Mouse (Mus musculus) heart, embryonic 14.5 days (tissue): Measurements from ENCODE around the gene Mtg2. TPM values are rescaled to one million over a fixed set of nuclear protein-coding genes. Genes with fewer than 3 reads are reported as not detected.

Source experiments
- ATAC-seq: fragments of 200-750 bp; cut with Nextera tagmentation; 2 replicates; pipeline ENCODE4 v1.8.0; 2017; ENCODE audit warnings: low read depth, moderate TSS enrichment; ENCODE audit not compliant: insufficient number of reproducible peaks, insufficient read depth, low FRiP score
- H3K27ac ChIP-seq, 2 experiments: fragments of 200-500 bp in 1 of 2; fragments of 300-500 bp in 1 of 2; sonication (generic) in 1 of 2; replicated peaks in 1 of 2; 2 replicates each; pipeline ENCODE4 v1.5.1; 2012 to 2014; ENCODE audit warnings: low read depth in 2 of 2, low read length in 2 of 2, control low read depth in 1 of 2, mild to moderate bottlenecking in 1 of 2, mixed read lengths in 1 of 2; ENCODE audit not compliant: control insufficient read depth in 1 of 2, insufficient read depth in 1 of 2
- H3K27me3 ChIP-seq: fragments of 300-500 bp; sonication (generic); 2 replicates; pipeline ENCODE4 v1.6.1; 2014; ENCODE audit warnings: mild to moderate bottlenecking, low read length, control low read depth; ENCODE audit not compliant: control insufficient read depth, insufficient read depth
- H3K36me3 ChIP-seq: fragments of 300-500 bp; sonication (generic); 2 replicates; pipeline ENCODE4 v1.6.1; 2014; ENCODE audit warnings: mild to moderate bottlenecking, control low read depth, low read length, mixed read lengths; ENCODE audit not compliant: control insufficient read depth, insufficient read depth
- H3K4me1 ChIP-seq, 2 experiments: fragments of 200-500 bp in 1 of 2; fragments of 300-500 bp in 1 of 2; sonication (generic) in 1 of 2; 2 replicates each; pipeline ENCODE4 v1.6.1; 2012 to 2014; ENCODE audit warnings: low read length in 2 of 2, control low read depth in 1 of 2, mixed read lengths in 1 of 2; ENCODE audit not compliant: control insufficient read depth in 2 of 2, insufficient read depth in 2 of 2
- H3K4me2 ChIP-seq: fragments of 300-500 bp; sonication (generic); 2 replicates; pipeline ENCODE4 v1.6.1; 2014; ENCODE audit warnings: mild to moderate bottlenecking, low read length
- H3K4me3 ChIP-seq, 2 experiments: fragments of 200-500 bp in 1 of 2; fragments of 300-500 bp in 1 of 2; sonication (generic) in 1 of 2; 2 replicates each; pipeline ENCODE4 v1.5.1; 2012 to 2014; ENCODE audit warnings: low read length in 2 of 2, mild to moderate bottlenecking in 2 of 2, control low read depth in 1 of 2, low read depth in 1 of 2, moderate library complexity in 1 of 2; ENCODE audit not compliant: control insufficient read depth in 1 of 2, insufficient read depth in 1 of 2
- H3K9ac ChIP-seq: fragments of 300-500 bp; sonication (generic); 2 replicates; pipeline ENCODE4 v1.6.1; 2014; ENCODE audit warnings: mild to moderate bottlenecking, low read length
- H3K9me3 ChIP-seq: fragments of 300-500 bp; sonication (generic); 2 replicates; pipeline ENCODE4 v1.6.1; 2016; ENCODE audit warnings: low read length, control low read depth; ENCODE audit not compliant: control insufficient read depth
- WGBS: fragments of 180-500 bp; shearing (Covaris S2); extraction: QIAGEN DNeasy Blood & Tissue Kit; methylation state at CpG from one replicate; pipeline ENCODE4 v1.1.7; 2014; 5-methylcytosine and 5-hydroxymethylcytosine counted together
- polyA plus RNA-seq: library from polyadenylated mRNA; unstranded; fragments of >200 nt; fragmentation: Nextera tagmentation; extraction: Ambion mirVana; gene quantifications from 2 replicates; pipeline ENCODE4 v1.2.1, GENCODE M21; 2014

Gene Mtg2
- polyA plus RNA-seq, 1 experiment from 2014 or later = 27.9 TPM

DNA sequence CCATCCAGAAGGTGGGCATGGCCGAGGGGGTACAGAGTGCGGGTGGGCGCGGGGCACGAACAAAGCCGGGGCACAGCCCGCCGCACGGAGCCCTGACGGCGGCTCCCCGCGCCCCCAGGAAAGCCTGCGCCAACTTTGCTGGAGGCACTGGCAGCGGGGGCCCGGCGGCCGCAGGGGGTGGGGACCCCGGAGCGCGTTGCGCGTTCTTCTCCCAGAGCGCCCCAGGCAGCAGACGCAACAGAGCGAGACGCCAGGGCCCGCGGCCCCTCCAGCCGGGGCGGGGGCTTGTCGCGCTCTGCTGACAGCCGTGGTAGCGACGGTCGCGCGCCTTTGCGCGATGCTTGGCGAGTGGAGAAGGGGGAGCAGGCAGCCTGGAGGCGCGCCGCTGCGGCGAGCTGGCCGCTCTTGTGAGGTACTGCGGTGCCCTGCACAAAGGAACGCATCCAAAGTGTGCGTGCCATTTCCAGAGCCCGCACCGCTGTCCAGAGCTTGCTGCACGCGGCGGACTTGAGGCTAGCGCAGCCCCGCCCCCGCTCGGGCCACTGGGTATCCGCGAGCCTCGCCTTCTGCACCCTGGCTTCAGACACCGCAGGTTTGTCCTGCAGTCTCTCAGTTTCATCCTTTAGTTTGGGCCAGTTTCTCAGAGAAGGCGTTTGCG is 27.4 kb upstream of the Mtg2 start:
- peak overlapping the region; percentile 55 to 90 for H3K27ac ChIP-seq
- peaks cover 3 to 26% of the 10 kb centered on the region in 2 experiments for H3K4me1 ChIP-seq
- H3K27me3 ChIP-seq = no peaks in the 10 kb centered on the region
- peak overlapping the region; percentile 98 for H3K4me2 ChIP-seq
- peak; percentile 24; the same call in 1 of the 2 replicates for ATAC-seq
- peaks cover 16% of the 10 kb centered on the region for H3K36me3 ChIP-seq
- H3K9ac ChIP-seq = peak overlapping the region; percentile 94
- peak overlapping the region; percentile 85 to 99 for H3K4me3 ChIP-seq
- no peaks in the 10 kb centered on the region for H3K9me3 ChIP-seq
- WGBS = 1% methylated on average over 63 of the region's 66 CpGs

DNA sequence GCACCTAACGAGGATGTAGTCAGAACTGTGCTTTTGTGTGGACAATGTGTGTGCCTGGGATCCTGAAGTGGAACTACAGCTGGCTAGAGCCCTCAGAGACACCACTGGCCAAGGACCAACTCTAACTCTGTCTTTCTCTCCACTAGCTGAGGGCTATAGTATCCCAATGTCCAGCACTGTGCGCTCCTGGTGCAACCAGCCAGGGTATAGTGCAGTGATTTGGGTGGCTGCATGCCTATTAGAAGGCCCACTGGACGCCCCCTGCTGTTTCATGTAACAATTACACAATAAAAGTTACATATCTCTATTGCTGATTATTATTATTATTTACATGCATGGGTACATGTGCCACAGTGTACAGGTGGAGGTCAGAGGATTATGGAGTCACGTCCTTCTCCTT is 25.1 kb upstream of the Mtg2 start:
- 48% methylated on average over 4 of the region's 4 CpGs for WGBS
- H3K4me3 ChIP-seq = no peak overlapping the region
- no peak for ATAC-seq
- H3K9me3 ChIP-seq = no peaks in the 10 kb centered on the region
- H3K4me1 ChIP-seq = peaks cover 3 to 23% of the 10 kb centered on the region in 2 experiments
- H3K9ac ChIP-seq = no peak overlapping the region
- no peak overlapping the region for H3K27ac ChIP-seq
- 0 out of 2 replicates have a peak, but pooled peaks cover under 1% of the 10 kb centered on the region for H3K36me3 ChIP-seq
- H3K4me2 ChIP-seq = no peak overlapping the region
- no peaks in the 10 kb centered on the region for H3K27me3 ChIP-seq

DNA sequence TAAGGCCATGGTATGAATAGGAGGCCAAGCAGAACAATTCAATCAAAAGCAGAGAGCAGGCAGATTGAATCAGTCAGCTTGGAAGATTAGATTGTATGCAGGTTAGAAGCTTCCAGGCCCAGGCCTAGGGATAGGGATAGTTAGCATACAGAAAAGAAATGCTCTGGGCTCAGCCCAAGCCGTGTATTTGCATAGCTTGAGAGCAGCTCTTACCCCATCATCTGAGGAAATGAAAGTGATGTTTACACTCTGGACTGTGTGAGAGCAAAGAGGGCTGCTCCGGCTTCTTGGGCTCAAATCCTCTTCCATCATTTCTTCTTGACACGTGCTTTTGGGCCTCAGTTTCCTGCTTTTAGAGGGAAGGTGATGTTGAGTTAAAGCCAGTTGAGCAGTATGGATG is 22.8 kb upstream of the Mtg2 start:
- Histone ChIP-seq H3K36me3 (no peaks in the 10 kb centered on the region), H3K4me1 (peaks cover 0 to 12% of the 10 kb centered on the region in 2 experiments; a peak in 2 of 4 replicates), H3K9ac (no peak overlapping the region), H3K9me3 (no peaks in the 10 kb centered on the region), H3K4me2 (no peak overlapping the region), H3K4me3 (no peak overlapping the region), H3K27me3 (no peaks in the 10 kb centered on the region), H3K27ac (no peak overlapping the region)
- 91% methylated on average over 3 of the region's 3 CpGs for WGBS
- no peak for ATAC-seq

DNA sequence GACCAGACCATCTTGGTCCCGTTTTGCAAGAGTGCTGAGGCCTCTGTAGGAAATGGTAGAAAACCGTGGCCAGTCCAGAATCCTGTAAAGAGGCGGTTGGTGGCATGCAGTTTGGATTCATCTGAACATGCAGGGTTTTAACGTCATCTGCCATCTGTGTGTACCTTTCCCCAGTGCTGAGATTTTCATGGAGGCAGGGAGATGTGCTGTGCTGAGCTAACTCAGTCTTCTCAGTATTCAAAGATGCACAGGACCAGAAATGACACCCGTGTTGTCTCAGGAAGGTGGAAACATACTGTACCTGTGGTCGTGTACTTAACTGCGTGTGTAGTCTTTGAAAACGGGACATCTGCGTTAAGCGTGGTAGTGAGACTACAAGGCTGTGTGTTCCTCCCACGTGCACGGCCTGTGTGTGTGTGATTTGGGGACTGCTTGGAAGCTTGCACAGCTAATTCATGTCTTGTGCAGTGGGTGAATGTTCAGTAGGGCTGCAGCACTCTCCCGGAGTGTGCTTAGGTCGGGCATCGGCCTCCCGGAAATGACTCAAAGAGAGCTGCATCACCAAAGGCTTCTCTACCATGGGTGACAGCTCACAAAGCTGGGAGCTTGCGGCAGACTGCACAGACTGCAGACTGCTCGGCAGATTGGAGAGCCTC is 22.3 kb upstream of the Mtg2 start:
- no peak overlapping the region for H3K27ac ChIP-seq
- H3K9ac ChIP-seq = no peak overlapping the region
- 92% methylated on average over 18 of the region's 18 CpGs for WGBS
- no peak for ATAC-seq
- H3K4me1 ChIP-seq = peaks cover 0 to 11% of the 10 kb centered on the region in 2 experiments; a peak in 2 of 4 replicates
- no peaks in the 10 kb centered on the region for H3K27me3 ChIP-seq
- H3K36me3 ChIP-seq = peaks cover 3% of the 10 kb centered on the region; the same call in 1 of the 2 replicates
- no peak overlapping the region for H3K4me2 ChIP-seq
- no peak overlapping the region for H3K4me3 ChIP-seq
- H3K9me3 ChIP-seq = no peaks in the 10 kb centered on the region

DNA sequence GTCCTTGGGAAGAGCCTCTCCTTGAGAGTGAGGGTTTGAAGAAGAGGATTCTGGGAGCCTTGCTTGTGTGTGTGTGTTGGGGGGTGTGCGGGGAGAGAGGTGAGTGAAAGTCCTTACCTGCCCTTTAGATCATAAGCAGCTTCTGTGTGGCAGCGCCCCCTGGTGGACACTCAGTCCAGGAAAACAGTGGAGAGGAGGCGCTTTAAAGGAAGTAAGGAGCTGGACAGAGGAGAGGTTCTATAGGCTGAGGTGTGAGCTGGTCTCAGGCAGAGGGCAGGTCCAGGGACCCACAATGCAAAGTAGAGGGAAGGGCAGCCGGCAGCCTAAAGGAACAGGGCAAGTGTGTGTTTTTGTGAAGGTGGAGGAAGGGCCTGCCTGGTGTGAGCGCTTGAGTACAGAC is 19.4 kb upstream of the Mtg2 start:
- Histone ChIP-seq H3K36me3 (peaks cover 29% of the 10 kb centered on the region), H3K27me3 (no peaks in the 10 kb centered on the region), H3K4me3 (no peak overlapping the region), H3K9ac (no peak overlapping the region), H3K9me3 (no peaks in the 10 kb centered on the region), H3K4me2 (no peak overlapping the region), H3K4me1 (no peaks in the 10 kb centered on the region), H3K27ac (no peak overlapping the region)
- no peak for ATAC-seq
- WGBS = 26% methylated on average over 5 of the region's 5 CpGs

- Histone ChIP-seq H3K9ac (no peak overlapping the region), H3K36me3 (peaks cover 41% of the 10 kb centered on the region), H3K27ac (no peak overlapping the region), H3K9me3 (no peaks in the 10 kb centered on the region), H3K27me3 (no peaks in the 10 kb centered on the region), H3K4me2 (no peak overlapping the region), H3K4me1 (no peaks in the 10 kb centered on the region), H3K4me3 (no peak overlapping the region)
- WGBS = 88% methylated on average over 14 of the region's 14 CpGs
- 0 out of 2 replicates have a peak, but pooled peaks have one; percentile 6 for ATAC-seq
Observed at GRCm38 (mm10) chr2:180051986-180052733, 18.2 kb upstream of the Mtg2 start.

DNA sequence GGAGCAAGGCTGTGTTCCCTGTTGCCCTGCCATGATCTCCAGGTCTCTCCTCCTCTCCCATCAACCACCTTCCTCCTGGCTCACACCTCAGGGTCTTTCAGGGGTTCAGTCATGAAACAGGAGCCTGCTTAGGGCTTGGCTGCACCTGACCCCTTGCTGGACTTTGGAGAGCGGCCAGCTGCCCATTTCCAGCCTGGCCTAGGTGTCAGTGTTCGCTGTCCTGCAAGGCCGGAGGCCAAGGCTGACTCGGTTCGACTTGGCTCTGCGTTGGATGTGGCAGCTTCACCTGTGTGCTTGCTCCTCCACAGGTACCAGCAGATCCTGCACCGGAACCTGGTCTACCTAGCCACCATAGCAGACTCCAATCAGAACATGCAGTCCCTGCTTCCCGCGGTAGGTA is 17.4 kb upstream of the Mtg2 start:
- Histone ChIP-seq H3K27ac (no peak overlapping the region), H3K27me3 (no peaks in the 10 kb centered on the region), H3K36me3 (peaks cover 50% of the 10 kb centered on the region), H3K9ac (no peak overlapping the region), H3K4me1 (no peaks in the 10 kb centered on the region), H3K4me2 (no peak overlapping the region), H3K4me3 (no peak overlapping the region), H3K9me3 (no peaks in the 10 kb centered on the region)
- 95% methylated on average over 9 of the region's 9 CpGs for WGBS
- no peak for ATAC-seq
